Mouse (Mus musculus) cerebellum, adult 2 months (tissue): ENCODE data around the gene Tnfrsf9.

Experiments
- CTCF ChIP-seq: fragments of 200-500 bp; IDR thresholded peaks from 2 replicates; pipeline ENCODE4 v1.5.1; 2011; ENCODE audit warnings: low read depth, mild to moderate bottlenecking, control low read depth, low read length, moderate library complexity, borderline replicate concordance; ENCODE audit not compliant: insufficient read depth
- POLR2A ChIP-seq: fragments of 200-500 bp; IDR thresholded peaks from 2 replicates; pipeline ENCODE4 v1.6.1; 2011; ENCODE audit warnings: low read length, control low read depth, borderline replicate concordance; ENCODE audit not compliant: insufficient read depth

DNA sequence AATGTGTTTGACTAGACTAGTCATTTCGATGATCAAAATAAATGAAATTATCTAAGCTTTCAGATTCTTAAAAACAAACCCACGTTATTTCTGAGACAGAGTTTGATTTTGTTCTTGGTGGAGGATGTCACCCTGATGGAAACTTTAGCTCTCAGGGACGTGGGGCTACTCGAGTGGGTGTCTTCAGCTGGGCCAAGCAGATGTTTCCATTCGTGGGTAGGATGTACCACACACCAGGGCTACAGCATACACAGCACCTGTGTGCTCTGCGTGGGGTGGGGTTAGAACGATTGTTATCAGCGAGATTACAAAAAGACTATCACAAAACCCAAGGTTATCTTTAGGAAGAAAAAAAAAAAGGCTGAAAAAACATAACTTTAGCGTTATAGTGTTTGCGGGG, 36.6 kb downstream of the Tnfrsf9 start:
- TF ChIP-seq CTCF (no peak), POLR2A (no peak)
